Mouse (Mus musculus) forebrain, embryonic 11.5 days (tissue): ENCODE results near the gene D630023F18Rik. TPM values are rescaled to one million over a fixed set of nuclear protein-coding genes. Genes with fewer than 3 reads are reported as not detected.

Source experiments
- ATAC-seq: fragments of 200-750 bp; cut with Nextera tagmentation; replicated peaks from 2 replicates; pipeline ENCODE4 v1.8.0; 2017; ENCODE audit warnings: moderate TSS enrichment; ENCODE audit not compliant: low FRiP score
- DNase-seq: peaks from one replicate; pipeline ENCODE4 v3.0.0-alpha.2; 2017; ENCODE audit warnings: low spot score
- H3K27ac ChIP-seq: fragments of 300-500 bp; sonication (generic); 2 replicates; pipeline ENCODE4 v1.5.1; 2014; ENCODE audit warnings: low read depth, low read length
- H3K27me3 ChIP-seq: fragments of 300-500 bp; sonication (generic); 2 replicates; pipeline ENCODE4 v1.6.1; 2014; ENCODE audit warnings: mild to moderate bottlenecking, low read length, mixed read lengths; ENCODE audit not compliant: control insufficient read depth, insufficient read depth
- H3K36me3 ChIP-seq: fragments of 300-500 bp; sonication (generic); 2 replicates; pipeline ENCODE4 v1.6.1; 2014; ENCODE audit warnings: mild to moderate bottlenecking, low read length, moderate library complexity, mixed read lengths; ENCODE audit not compliant: control insufficient read depth, insufficient read depth
- H3K4me1 ChIP-seq: fragments of 300-500 bp; sonication (generic); replicated peaks from 2 replicates; pipeline ENCODE4 v1.6.1; 2014; ENCODE audit warnings: low read length, mixed read lengths; ENCODE audit not compliant: control insufficient read depth, insufficient read depth
- H3K4me2 ChIP-seq: fragments of 300-500 bp; sonication (generic); 2 replicates; pipeline ENCODE4 v1.6.1; 2014; ENCODE audit warnings: low read depth, mild to moderate bottlenecking, low read length, moderate library complexity, mixed read lengths; ENCODE audit not compliant: severe bottlenecking
- H3K4me3 ChIP-seq: fragments of 300-500 bp; sonication (generic); 2 replicates; pipeline ENCODE4 v1.5.1; 2014; ENCODE audit warnings: low read depth, low read length
- H3K9ac ChIP-seq: fragments of 300-500 bp; sonication (generic); 2 replicates; pipeline ENCODE4 v1.6.1; 2014; ENCODE audit warnings: low read length
- H3K9me3 ChIP-seq: fragments of 300-500 bp; sonication (generic); 2 replicates; pipeline ENCODE4 v1.6.1; 2016; ENCODE audit warnings: low read length, mixed read lengths; ENCODE audit not compliant: control insufficient read depth
- WGBS: fragments of 180-500 bp; shearing (Covaris S2); extraction: QIAGEN DNeasy Blood & Tissue Kit; methylation state at CpG from one replicate; pipeline ENCODE4 v1.1.7; 2014; 5-methylcytosine and 5-hydroxymethylcytosine counted together
- polyA plus RNA-seq: library from polyadenylated mRNA; unstranded; fragments of >200 nt; fragmentation: Nextera tagmentation; extraction: Ambion mirVana; gene quantifications from 2 replicates; pipeline ENCODE4 v1.2.1, GENCODE M21; 2014

D630023F18Rik gene
- polyA plus RNA-seq, 1 experiment from 2014 or later, result 0.21 TPM

- Histone ChIP-seq H3K9ac (no peak within 1 kb of the TSS), H3K4me3 (no peak within 1 kb of the TSS), H3K9me3 (no peaks in the 10 kb centered on the region), H3K4me2 (no peak within 1 kb of the TSS), H3K4me1 (no peaks in the 10 kb centered on the region), H3K27me3 (no peaks in the 10 kb centered on the region), H3K27ac (no peak within 1 kb of the TSS), H3K36me3 (no peaks in the 10 kb centered on the region)
- ATAC-seq, result no peak
- 57% methylated on average over 8 of the region's 8 CpGs for WGBS
- DNase-seq, result no peak
Measured at GRCm38 (mm10) chr1:65063352-65063751, 59.7 kb downstream of the D630023F18Rik start, which contains the start of gene Crygd. Gene Crygd (minus strand): TSS chr1:65063452.

Other genes starting within 250 kb of the D630023F18Rik start
- gene Plekhm3, start 166.4 kb downstream of the D630023F18Rik start, polyA plus RNA-seq, result 6.5 and 7.2 TPM in 2 replicates
- 0.24 TPM in 1 of 2 replicates, not detected in the other for gene Akr1cl, start 90.5 kb downstream of the D630023F18Rik start, polyA plus RNA-seq
- gene Cryge, start 72.1 kb downstream of the D630023F18Rik start, polyA plus RNA-seq, result 0.29 TPM in 1 of 2 replicates, not detected in the other
- gene Crygd, start 59.8 kb downstream of the D630023F18Rik start, polyA plus RNA-seq, result not detected in 2 replicates
- 0.61 TPM in 1 of 2 replicates, not detected in the other for gene Crygc, start 49.5 kb downstream of the D630023F18Rik start, polyA plus RNA-seq
- not detected in 2 replicates for gene Crygb, start 40.9 kb downstream of the D630023F18Rik start, polyA plus RNA-seq
- gene Cryga, start 19.8 kb downstream of the D630023F18Rik start, polyA plus RNA-seq, result not detected in 2 replicates
- gene Gm28845, start 3.7 kb downstream of the D630023F18Rik start, polyA plus RNA-seq, result not detected in 2 replicates
- gene Idh1, start 63.3 kb upstream of the D630023F18Rik start, polyA plus RNA-seq, result 306 and 321 TPM in 2 replicates
- gene Pikfyve, start 63.5 kb upstream of the D630023F18Rik start, polyA plus RNA-seq, result 20.4 and 24.2 TPM in 2 replicates
- gene Pth2r, start 158.8 kb upstream of the D630023F18Rik start, polyA plus RNA-seq, result 0.28 TPM in 1 of 2 replicates, not detected in the other